Mouse (Mus musculus) adipose tissue, adult 10 weeks (tissue): ENCODE data around the gene Cytl1. TPM values are rescaled to one million over a fixed set of nuclear protein-coding genes. Genes with fewer than 3 reads are reported as not detected.

ENCODE experiments used
- polyA plus RNA-seq: library from polyadenylated mRNA; stranded (reverse); fragments of 350-450 nt; fragmentation: Illumina TruSeq; extraction: RNeasy Lipid Tissue Mini Kit (QIAGEN cat#74804); gene quantifications from one replicate; pipeline ENCODE4 v1.2.3, GENCODE M21; 2014; ENCODE audit warnings: low read depth, low replicate concordance

Cytl1 gene
- polyA plus RNA-seq, result 8.7 TPM

DNA sequence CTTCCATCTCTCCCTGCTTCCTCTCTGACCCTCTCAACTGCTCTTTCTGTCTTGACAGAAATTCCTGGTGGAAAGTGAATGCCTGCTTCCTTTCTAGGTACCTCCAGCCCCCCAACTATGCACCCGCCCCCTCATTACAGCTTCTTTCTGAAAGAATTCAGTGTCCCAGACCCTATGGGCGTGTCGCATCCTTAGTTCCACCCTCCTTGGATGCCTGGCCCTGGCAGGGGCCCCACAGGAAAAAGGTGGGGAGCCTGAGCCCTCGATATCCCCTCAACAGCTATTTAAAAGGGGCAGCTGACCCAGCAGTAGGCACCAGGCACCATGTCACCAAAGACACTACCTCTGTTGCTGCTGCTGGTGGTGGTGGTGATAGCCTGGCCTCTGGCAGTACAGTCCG, at the start of gene Cytl1:
Gene Cytl1 (plus strand): TSS at position 296 of the 400 bp plus-strand sequence.

GRCm38 (mm10) chr5:37716505-37717372, 18.6 kb upstream of the Cytl1 start, which contains the start of gene Stk32b:
TSS of gene Stk32b (minus strand) at chr5:37717171.

Other genes starting within 250 kb of the Cytl1 start
- 2.3 TPM for gene Stk32b, start 18.3 kb upstream of the Cytl1 start, polyA plus RNA-seq
- 3.3 TPM for gene Msx1, start 89.1 kb downstream of the Cytl1 start, polyA plus RNA-seq